Mouse (Mus musculus): ENCODE data around the gene Nfix. TPM values are rescaled to one million over a fixed set of nuclear protein-coding genes. Genes with fewer than 3 reads are reported as not detected.
A peak's percentile ranks its signal among the peaks of the same experiment; 100 is the strongest.
"Not testable (repeated sequence)": the region's sequence is repeated elsewhere in the genome, so short reads cannot be mapped to it uniquely, and the experiment has no call there.

The Nfix gene
- polyA plus RNA-seq, 1 experiment from 2014 or later, result 3.7 TPM

DNA sequence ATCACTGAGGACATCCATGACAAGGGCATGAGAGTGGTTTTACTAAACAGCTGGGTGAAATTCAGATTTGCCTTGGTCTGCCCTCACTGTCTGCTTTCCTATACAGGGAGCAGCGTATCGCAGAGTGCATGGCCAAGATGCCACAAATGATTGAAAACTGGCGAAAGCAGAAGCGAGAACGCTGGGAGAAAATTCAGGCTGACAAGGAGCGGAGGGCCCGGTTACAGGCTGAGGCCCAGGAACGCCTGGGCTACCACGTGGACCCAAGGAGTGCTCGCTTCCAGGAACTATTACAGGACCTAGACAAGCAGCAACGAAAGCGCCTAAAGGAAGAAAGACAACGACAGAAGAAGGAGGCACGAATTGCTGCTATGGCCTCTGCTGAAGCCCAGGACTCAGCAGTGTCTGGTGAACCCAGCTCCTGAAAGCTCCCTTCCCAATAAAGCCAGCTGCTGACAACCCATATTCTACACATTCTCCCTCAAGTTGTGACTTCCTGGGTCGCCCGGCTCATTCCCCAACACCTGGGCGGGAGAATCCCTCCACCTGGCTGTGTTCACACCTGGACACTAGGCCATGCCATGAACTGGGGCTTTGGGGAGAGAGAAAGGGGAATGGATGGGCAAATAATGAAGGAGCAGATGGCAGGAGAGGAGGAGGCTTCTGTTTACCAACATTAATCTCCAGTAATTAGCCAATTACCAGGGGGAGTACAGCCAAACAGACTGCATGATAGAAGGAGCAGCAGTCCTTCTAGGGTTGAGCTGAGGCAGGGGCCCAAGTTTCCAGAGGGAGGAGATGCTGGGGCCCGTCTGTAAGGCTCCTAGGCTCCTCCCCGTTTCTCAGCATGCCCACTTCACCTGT, 34.1 kb upstream of the Nfix start:
- no peak overlapping the region for H3K27ac ChIP-seq (ENCODE audit: low read depth, low read length)
- H3K27me3 ChIP-seq (ENCODE audit: control insufficient read depth, insufficient read depth, low read length), result no peaks in the 10 kb centered on the region
- DNase-seq (ENCODE audit: low spot score) (no peak), ATAC-seq (ENCODE audit: insufficient read depth, low FRiP score, low TSS enrichment) (no peak)
- no peak overlapping the region for H3K9ac ChIP-seq (ENCODE audit: low read length)
- H3K4me3 ChIP-seq (ENCODE audit: low read depth, low read length), result no peak overlapping the region
- peaks cover 9% of the 10 kb centered on the region for H3K36me3 ChIP-seq (ENCODE audit: control insufficient read depth, insufficient read depth, low read length)
- no peaks in the 10 kb centered on the region for H3K9me3 ChIP-seq (ENCODE audit: control insufficient read depth, low read length)
- peaks cover 11% of the 10 kb centered on the region for H3K4me1 ChIP-seq (ENCODE audit: control insufficient read depth, insufficient read depth, low read length)
- no peak overlapping the region for H3K4me2 ChIP-seq (ENCODE audit: low read depth)
- WGBS, result 89% methylated on average over 19 of the region's 19 CpGs

DNA sequence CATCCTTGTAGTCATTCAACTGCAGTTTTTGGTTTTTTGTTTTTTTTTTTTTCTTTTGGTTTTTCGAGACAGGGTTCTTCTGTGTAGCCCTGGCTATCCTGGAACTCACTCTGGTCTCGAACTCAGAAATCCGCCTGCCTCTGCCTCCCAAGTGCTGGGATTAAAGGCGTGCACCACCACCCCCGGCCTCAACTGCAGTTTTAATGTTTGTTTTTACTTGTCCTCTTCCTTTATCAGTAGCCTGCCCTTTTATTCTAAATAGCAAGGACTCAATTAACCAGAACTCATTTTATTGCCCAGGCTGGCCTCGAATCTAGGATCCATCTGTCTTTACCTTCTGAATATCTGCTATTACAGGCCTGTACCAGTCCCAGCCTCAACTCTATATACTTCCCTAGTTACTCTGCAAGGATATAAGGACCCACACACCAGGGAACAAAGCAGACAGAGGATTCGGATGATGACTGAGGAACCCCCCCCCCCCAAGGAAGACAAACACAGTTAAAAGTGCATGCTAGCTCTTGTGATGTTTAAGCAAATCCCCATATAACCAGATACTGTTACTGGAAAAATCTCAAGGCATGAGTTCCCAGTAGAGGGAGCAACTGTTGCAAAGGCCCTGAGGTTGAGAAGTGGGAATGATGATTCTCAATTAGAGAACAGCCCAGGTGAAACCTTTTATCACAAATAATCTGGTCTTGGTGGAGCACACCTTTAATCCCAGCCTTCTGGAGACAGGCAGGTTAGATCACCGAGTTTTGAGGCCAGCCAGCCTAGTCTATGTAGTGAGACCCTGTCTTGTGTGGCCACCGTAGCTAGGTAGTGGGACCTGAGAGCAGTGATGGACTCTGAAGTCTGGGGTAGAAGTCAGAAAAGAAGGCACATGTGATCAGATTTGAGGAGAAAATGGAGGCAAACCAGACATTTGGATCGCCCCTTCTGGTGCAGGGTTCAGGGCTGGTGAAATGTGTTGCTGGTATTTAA, 32.9 kb upstream of the Nfix start:
- peak overlapping the region; percentile 63 for H3K4me2 ChIP-seq (ENCODE audit: low read depth)
- H3K4me3 ChIP-seq (ENCODE audit: low read depth, low read length), result peak overlapping the region; percentile 95
- no peak for DNase-seq (ENCODE audit: low spot score)
- H3K9ac ChIP-seq (ENCODE audit: low read length), result peak overlapping the region; percentile 99
- no peaks in the 10 kb centered on the region for H3K27me3 ChIP-seq (ENCODE audit: control insufficient read depth, insufficient read depth, low read length)
- 70% methylated on average over 10 of the region's 10 CpGs for WGBS
- H3K27ac ChIP-seq (ENCODE audit: low read depth, low read length), result peak overlapping the region; percentile 93
- ATAC-seq (ENCODE audit: insufficient read depth, low FRiP score, low TSS enrichment), result no peak
- peaks cover 9% of the 10 kb centered on the region for H3K36me3 ChIP-seq (ENCODE audit: control insufficient read depth, insufficient read depth, low read length)
- H3K4me1 ChIP-seq (ENCODE audit: control insufficient read depth, insufficient read depth, low read length), result peaks cover 10% of the 10 kb centered on the region
- no peaks in the 10 kb centered on the region for H3K9me3 ChIP-seq (ENCODE audit: control insufficient read depth, low read length)

DNA sequence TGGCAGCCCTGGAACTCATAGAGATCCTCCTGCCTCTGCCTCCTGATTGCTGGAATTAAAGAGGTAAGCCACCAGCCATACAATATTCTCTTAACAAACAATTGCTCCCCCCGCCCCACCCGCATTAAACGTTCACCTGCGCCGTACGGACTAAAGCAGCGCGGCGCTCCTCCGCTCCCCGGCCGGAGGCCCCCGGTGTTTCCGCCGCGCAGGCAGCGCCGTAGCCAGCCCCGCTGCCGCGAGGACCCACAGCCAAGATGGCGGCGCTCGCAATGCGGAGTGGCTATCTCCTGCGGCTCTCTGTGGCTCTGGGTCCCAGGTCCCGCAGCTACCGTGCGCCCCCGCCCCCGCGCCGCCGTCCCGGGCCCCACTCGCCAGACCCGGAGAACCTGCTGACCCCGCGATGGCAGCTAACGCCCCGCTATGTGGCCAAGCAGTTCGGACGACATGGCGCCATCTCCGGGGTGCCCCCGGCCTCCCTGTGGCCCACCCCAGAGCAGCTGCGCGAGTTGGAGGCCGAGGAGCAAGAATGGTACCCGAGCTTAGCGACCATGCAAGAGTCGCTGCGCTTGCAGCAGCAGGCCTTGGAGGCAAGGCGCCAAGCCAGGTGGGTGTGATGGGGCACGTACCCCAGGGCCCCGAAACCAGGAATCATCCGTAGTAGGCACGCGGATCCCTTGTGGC, 32.0 kb upstream of the Nfix start:
- peak overlapping the region; percentile 93 for H3K27ac ChIP-seq (ENCODE audit: low read depth, low read length)
- H3K9ac ChIP-seq (ENCODE audit: low read length), result peak overlapping the region; percentile 99
- 2% methylated on average over 58 of the region's 59 CpGs for WGBS
- H3K4me3 ChIP-seq (ENCODE audit: low read depth, low read length), result peak overlapping the region; percentile 95
- ATAC-seq (ENCODE audit: insufficient read depth, low FRiP score, low TSS enrichment) (peak; percentile 83), DNase-seq (ENCODE audit: low spot score) (peak; percentile 85)
- no peaks in the 10 kb centered on the region for H3K9me3 ChIP-seq (ENCODE audit: control insufficient read depth, low read length)
- H3K36me3 ChIP-seq (ENCODE audit: control insufficient read depth, insufficient read depth, low read length), result peaks cover 6% of the 10 kb centered on the region
- H3K27me3 ChIP-seq (ENCODE audit: control insufficient read depth, insufficient read depth, low read length), result no peaks in the 10 kb centered on the region
- peak overlapping the region; percentile 63 for H3K4me2 ChIP-seq (ENCODE audit: low read depth)
- H3K4me1 ChIP-seq (ENCODE audit: control insufficient read depth, insufficient read depth, low read length), result peaks cover 6% of the 10 kb centered on the region

DNA sequence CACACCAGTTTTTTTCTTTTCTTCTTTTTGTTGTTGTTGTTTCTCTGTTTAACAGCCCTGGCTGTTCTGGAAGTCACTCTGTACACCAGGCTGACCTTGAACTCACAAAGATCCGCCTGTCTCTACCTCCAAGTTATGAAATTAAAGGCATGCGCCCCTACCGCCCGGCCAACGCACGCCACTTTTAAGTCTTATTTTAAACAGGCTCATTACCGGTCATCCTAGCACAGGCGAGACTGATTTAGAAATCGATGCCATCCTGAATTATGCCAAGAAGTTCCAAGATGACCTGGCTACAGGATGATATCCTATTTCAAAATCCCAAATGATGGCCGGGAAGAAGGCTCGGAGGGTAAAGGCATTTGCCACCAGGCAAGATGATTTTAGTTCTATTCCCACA, 31.3 kb upstream of the Nfix start, which contains the start of gene Gadd45gip1:
TSS of gene Gadd45gip1 (plus strand) at position 33 of the 400 bp plus-strand sequence.
- ATAC-seq (ENCODE audit: insufficient read depth, low FRiP score, low TSS enrichment), result no peak

DNA sequence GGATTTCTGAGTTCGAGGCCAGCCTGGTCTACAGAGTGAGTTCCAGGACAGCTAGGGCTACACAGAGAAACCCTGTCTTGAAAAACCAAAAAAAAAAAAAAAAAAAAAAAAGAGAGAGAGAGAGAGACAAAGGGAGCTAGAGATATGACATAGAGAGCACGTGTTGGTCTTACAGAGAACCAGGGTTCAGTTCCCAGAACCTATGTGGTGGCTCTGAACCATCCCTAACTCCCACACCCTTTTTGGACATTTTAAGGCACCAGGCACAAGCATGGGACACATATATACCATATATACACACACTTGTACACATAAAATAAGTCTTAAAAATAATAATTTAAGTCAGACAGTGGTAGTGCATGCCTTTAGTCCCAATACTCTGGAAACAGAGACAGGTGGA, 26.4 kb upstream of the Nfix start:
- WGBS, result 87% methylated on average over 2 of the region's 2 CpGs

More for the DNA sequence above, 31.3 kb upstream of the Nfix start, which contains the start of gene Gadd45gip1:
- no peak for DNase-seq (ENCODE audit: low spot score)
- Histone ChIP-seq H3K9ac (ENCODE audit: low read length) (peak within 1 kb of the TSS; percentile 99), H3K4me3 (ENCODE audit: low read depth, low read length) (peak within 1 kb of the TSS; percentile 95), H3K4me1 (ENCODE audit: control insufficient read depth, insufficient read depth, low read length) (peaks cover 6% of the 10 kb centered on the region), H3K4me2 (ENCODE audit: low read depth) (peak within 1 kb of the TSS; percentile 63), H3K36me3 (ENCODE audit: control insufficient read depth, insufficient read depth, low read length) (peaks cover 3% of the 10 kb centered on the region; the same call in 1 of the 2 replicates), H3K27me3 (ENCODE audit: control insufficient read depth, insufficient read depth, low read length) (no peaks in the 10 kb centered on the region), H3K27ac (ENCODE audit: low read depth, low read length) (peak within 1 kb of the TSS; percentile 93), H3K9me3 (ENCODE audit: control insufficient read depth, low read length) (no peaks in the 10 kb centered on the region)
- 85% methylated on average over 11 of the region's 11 CpGs for WGBS

DNA sequence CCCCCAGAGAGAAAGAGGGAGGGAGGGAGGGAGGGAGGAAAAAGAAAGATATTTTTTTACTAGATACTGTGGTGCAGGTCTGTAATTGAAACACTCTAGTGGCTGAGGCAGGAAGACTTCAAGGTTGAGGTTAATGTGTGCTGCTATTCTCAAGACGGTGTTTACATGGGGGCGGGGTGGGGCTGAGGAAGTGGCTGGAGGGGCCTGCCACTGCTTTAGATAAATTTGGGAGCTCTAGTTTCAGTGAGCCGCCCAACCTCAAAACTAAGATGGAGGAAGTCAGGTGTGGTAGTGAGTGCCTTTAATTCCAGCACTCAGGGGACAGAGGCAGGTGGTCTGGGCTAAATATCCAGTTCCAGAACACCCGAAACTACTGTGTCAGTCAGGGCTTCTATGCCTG, 25.5 kb upstream of the Nfix start:
- no peak for ATAC-seq (ENCODE audit: insufficient read depth, low FRiP score, low TSS enrichment)
- no peak for DNase-seq (ENCODE audit: low spot score)
- Histone ChIP-seq H3K9me3 (ENCODE audit: control insufficient read depth, low read length) (no peaks in the 10 kb centered on the region), H3K9ac (ENCODE audit: low read length) (no peak overlapping the region), H3K4me3 (ENCODE audit: low read depth, low read length) (no peak overlapping the region), H3K4me1 (ENCODE audit: control insufficient read depth, insufficient read depth, low read length) (0 out of 2 replicates have a peak, but pooled peaks cover 3% of the 10 kb centered on the region), H3K36me3 (ENCODE audit: control insufficient read depth, insufficient read depth, low read length) (no peaks in the 10 kb centered on the region), H3K27me3 (ENCODE audit: control insufficient read depth, insufficient read depth, low read length) (peaks cover 3% of the 10 kb centered on the region; the same call in 1 of the 2 replicates), H3K4me2 (ENCODE audit: low read depth) (no peak overlapping the region), H3K27ac (ENCODE audit: low read depth, low read length) (no peak overlapping the region)
- 65% methylated on average over 4 of the region's 4 CpGs for WGBS

More for the DNA sequence above, 26.4 kb upstream of the Nfix start:
- not testable (repeated sequence) for H3K4me1 ChIP-seq (ENCODE audit: control insufficient read depth, insufficient read depth, low read length); H3K36me3 ChIP-seq (ENCODE audit: control insufficient read depth, insufficient read depth, low read length); ATAC-seq (ENCODE audit: insufficient read depth, low FRiP score, low TSS enrichment); H3K4me3 ChIP-seq (ENCODE audit: low read depth, low read length); H3K9ac ChIP-seq (ENCODE audit: low read length); H3K27me3 ChIP-seq (ENCODE audit: control insufficient read depth, insufficient read depth, low read length); H3K9me3 ChIP-seq (ENCODE audit: control insufficient read depth, low read length); H3K4me2 ChIP-seq (ENCODE audit: low read depth); DNase-seq (ENCODE audit: low spot score); H3K27ac ChIP-seq (ENCODE audit: low read depth, low read length)

DNA sequence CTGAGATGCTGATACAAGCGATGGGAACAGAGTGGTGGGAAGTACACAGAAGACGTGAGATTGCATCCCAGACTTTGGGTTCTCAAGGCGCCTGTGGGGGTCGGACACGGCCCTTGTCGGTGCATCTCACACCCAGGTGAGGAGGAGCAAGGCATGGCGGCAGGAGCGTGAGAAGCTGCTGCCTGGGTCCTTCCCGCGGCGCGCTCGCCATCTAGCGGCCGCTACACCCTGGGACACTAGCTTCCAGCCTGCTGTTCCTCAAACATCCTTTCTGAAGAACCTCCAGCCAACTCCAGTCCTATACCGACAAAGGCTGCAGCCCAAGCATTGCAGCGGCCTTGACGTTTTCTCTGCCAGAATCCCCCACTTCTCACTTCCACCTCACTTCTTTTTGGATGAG, 23.5 kb upstream of the Nfix start:
- ATAC-seq (ENCODE audit: insufficient read depth, low FRiP score, low TSS enrichment) (peak; percentile 81), DNase-seq (ENCODE audit: low spot score) (peak; percentile 87)
- Histone ChIP-seq H3K4me3 (ENCODE audit: low read depth, low read length) (no peak overlapping the region), H3K27me3 (ENCODE audit: control insufficient read depth, insufficient read depth, low read length) (peaks cover 3% of the 10 kb centered on the region; the same call in 1 of the 2 replicates), H3K9me3 (ENCODE audit: control insufficient read depth, low read length) (no peaks in the 10 kb centered on the region), H3K9ac (ENCODE audit: low read length) (no peak overlapping the region), H3K27ac (ENCODE audit: low read depth, low read length) (no peak overlapping the region), H3K36me3 (ENCODE audit: control insufficient read depth, insufficient read depth, low read length) (no peaks in the 10 kb centered on the region), H3K4me1 (ENCODE audit: control insufficient read depth, insufficient read depth, low read length) (0 out of 2 replicates have a peak, but pooled peaks cover 3% of the 10 kb centered on the region), H3K4me2 (ENCODE audit: low read depth) (peak overlapping the region; percentile 33)
- WGBS, result 1% methylated on average over 18 of the region's 18 CpGs

DNA sequence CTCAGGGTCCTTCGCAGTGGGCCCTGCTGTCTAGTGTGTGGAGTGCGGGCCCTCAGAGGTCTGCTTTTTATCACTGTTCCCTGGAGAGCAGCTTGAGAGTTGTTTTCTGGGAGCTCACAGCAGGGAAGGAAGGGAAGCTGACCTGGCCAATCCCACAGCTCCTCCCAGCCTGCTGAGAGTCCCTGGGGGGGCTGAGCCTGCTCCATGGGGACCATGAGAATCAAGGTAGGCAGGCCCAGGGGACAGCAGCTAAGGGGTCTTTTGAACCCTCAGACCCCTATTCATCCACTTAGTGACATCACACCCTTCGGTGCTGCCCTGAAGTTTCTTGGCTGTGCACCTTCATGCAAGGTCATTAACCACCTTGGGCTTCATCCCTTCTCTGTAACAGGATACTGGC, 22.6 kb upstream of the Nfix start, which contains the start of gene Dand5:
TSS of gene Dand5 (minus strand) at position 101 of the 400 bp plus-strand sequence.
- ATAC-seq (ENCODE audit: insufficient read depth, low FRiP score, low TSS enrichment) (no peak), DNase-seq (ENCODE audit: low spot score) (no peak)
- 22% methylated on average over 3 of the region's 3 CpGs for WGBS
- peak within 1 kb of the TSS; percentile 33 for H3K4me2 ChIP-seq (ENCODE audit: low read depth)
- no peak within 1 kb of the TSS for H3K9ac ChIP-seq (ENCODE audit: low read length)
- H3K4me1 ChIP-seq (ENCODE audit: control insufficient read depth, insufficient read depth, low read length), result 0 out of 2 replicates have a peak, but pooled peaks cover 3% of the 10 kb centered on the region
- no peaks in the 10 kb centered on the region for H3K36me3 ChIP-seq (ENCODE audit: control insufficient read depth, insufficient read depth, low read length)
- no peak within 1 kb of the TSS for H3K4me3 ChIP-seq (ENCODE audit: low read depth, low read length)
- H3K9me3 ChIP-seq (ENCODE audit: control insufficient read depth, low read length), result no peaks in the 10 kb centered on the region
- H3K27ac ChIP-seq (ENCODE audit: low read depth, low read length), result no peak within 1 kb of the TSS
- peaks cover 3% of the 10 kb centered on the region; the same call in 1 of the 2 replicates for H3K27me3 ChIP-seq (ENCODE audit: control insufficient read depth, insufficient read depth, low read length)

Measured in neural tube, embryonic 11.5 days (tissue).